Mouse (Mus musculus) retina, embryonic 14.5 days (tissue): ENCODE data around the gene Mpnd.

ENCODE experiments used
- DNase-seq: peaks from one replicate; pipeline ENCODE4 v3.0.0-alpha.2; 2015; ENCODE audit warnings: low spot score

Gene Mpnd

DNA sequence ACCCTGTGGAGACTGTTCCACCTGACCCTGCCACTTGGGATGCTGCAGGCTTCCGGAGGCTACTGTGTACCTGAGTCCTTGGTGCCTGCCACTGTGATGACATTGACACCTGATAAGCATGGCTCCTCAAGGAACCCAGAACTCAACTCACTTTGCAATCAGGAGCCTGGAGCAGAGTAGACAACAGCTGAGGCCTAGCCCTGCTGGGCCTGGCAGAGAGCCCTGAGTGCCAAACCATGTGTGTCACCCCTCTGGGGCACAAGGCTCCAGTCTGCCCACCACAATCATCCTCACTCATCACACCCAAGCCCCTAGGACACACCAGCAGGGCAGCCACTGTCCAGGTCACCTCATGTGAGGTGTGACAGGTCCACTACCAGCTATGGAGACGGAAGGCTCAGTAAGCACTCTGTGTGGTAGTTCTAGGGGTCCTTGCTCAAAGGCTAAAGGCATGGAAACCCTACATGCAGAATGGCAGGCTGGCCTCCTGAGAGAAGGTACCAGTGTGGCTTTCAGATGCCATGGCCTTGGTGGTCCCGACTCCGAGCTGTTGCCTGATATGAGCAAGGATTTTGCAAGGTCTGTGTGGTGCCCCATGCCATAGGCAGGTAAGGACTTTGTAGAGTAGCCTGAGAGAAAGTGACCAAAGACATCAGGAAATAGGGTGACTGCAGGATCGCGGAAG lies 15.0 kb downstream of the Mpnd start:
- no peak for DNase-seq

DNA sequence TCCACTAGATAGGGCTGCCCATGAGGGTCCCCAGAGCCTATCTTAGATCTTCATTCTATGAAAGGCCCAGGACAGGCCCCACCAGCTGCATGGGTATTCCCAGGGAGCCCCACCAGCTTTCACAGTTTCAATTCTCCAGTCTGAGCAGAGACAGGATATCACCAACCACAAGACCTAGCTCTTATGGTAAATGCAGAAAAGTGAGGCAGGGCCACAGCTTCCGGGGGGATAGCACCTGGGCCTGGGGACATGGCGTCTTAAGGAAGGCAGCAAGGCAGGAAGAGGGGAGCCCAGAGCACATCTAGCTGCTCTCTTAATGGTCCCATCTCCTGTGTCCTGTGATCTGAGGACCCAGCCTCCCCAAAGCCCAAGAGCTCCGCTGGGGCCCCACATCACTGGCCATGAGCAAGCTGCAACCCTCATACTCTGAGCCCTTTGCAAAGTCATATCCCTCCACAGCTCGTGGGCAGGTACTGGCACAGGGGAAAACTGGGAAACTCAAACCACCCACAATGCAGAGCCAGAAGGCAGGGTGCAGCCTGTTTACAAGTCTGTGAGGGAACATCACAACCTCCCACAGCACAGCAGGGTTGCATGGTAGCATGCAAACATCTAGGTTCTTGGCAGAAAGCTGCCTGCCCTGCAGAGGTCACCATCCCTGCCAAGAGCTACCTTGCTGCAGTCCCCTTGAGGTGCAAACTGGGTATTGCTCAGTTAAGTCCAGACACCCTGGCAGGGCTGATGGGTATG lies 15.8 kb downstream of the Mpnd start:
- no peak for DNase-seq

- no peak for DNase-seq
These were observed 16.8 kb downstream of the Mpnd start for GRCm38 (mm10) chr17:56022131-56022988.

- no peak for DNase-seq
These were observed 17.4 kb downstream of the Mpnd start for GRCm38 (mm10) chr17:56022989-56023290.

GRCm38 (mm10) chr17:56023386-56023785 lies 17.9 kb downstream of the Mpnd start:
- no peak for DNase-seq

GRCm38 (mm10) chr17:56024476-56024875 lies 19.0 kb downstream of the Mpnd start:
- DNase-seq = no peak

DNA sequence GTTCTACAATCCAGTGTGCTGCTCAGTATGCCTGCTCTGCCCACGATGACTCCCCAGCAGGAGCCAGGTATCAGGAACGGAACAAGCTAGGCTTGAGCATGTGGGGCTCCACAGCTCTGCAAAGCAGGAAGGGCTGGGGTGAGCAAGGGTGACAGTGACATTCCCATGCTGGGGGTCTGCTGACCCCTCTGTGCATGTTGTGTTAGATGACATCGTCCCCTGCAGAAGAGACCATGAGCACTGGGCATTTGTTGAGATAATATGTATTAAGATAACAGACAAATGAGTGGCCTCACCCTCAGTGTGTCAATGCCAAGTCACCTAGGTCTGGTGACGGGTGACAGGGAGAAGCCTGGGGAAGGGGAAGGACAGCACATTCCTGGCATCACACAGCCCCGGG lies 19.4 kb downstream of the Mpnd start:
- no peak for DNase-seq

- DNase-seq = no peak
These were observed 20.8 kb downstream of the Mpnd start for GRCm38 (mm10) chr17:56026303-56026702.

- no peak for DNase-seq
These were observed 21.4 kb downstream of the Mpnd start for GRCm38 (mm10) chr17:56026881-56027280.

DNA sequence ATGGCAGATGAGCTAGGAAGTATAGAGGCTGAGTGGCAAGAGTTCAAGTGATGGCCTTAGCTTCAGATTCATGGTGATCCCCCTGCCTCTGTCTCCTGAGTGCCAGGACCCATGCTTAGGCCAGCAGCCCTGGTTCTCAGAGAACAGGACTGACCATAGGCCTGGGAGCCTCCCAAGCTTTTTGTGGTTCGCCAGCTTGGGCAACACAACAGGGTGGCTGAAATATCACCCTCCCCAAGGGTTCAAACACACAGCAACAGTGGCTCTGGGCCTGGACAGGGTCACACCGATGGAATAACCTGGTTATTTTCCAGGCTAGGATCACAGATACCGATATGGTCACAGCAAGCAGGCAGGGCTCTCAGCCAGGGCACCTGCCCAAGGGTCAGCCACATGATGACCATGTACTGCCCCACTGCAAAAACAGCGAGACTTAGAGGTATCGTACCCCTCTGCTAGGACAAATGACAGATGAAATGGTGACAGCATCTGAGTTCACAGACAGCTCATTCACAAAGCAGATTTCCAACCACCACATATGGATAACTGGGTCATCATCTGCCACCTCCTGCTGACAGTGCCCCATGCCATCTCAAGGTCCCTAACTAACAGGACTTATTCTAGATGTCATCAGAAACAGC lies 22.4 kb downstream of the Mpnd start:
- DNase-seq = no peak

DNA sequence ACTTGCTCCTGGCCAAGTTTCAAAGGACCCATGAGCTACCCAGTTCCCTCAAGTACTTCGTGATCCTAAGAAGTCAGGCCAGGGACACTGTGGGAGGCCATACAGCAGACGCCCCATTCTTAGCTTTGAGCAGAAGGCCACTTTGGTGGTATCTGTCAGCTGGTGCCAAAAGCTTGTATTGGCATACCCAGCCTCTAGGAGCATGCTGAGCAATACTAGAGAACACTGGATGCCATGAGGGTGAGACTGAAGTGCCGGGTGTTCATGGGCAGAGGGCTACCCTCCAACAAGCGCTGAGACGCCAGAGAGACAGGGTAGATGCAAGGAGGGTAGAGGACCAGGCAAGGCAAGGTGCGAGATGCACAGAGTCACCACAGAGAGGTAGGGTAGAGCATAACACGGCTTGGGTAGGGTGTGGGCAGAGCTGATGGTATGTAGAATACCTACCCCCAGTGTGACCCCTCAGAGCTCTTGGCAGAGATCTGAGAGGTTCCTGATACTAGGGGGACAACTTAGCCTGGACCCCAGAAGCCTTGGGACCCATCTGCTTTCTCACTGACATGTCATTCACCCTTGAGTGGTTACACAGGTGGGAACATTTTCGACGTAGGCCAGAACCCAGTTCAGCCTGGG lies 24.8 kb downstream of the Mpnd start:
- DNase-seq = no peak

DNA sequence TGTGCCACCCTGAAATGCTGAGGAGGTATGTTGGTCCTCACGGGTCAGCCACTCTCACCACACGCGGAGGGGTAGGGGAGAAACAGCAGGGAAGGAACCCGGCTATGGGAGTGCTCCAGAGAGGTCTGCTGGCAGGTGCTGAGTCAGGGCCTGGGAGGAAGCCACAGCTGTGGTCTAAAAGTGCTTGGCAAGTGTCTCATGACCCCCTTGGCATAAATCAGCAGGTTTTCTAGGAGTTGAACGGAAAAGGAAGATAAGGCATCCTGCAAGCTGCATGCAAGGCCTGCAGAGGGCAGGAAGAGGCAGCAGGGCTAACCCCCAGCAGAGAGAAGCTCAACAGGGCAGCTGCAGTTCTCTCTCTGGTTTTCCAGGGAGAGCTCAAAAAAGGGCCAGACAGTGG lies 25.4 kb downstream of the Mpnd start:
- DNase-seq = no peak

DNA sequence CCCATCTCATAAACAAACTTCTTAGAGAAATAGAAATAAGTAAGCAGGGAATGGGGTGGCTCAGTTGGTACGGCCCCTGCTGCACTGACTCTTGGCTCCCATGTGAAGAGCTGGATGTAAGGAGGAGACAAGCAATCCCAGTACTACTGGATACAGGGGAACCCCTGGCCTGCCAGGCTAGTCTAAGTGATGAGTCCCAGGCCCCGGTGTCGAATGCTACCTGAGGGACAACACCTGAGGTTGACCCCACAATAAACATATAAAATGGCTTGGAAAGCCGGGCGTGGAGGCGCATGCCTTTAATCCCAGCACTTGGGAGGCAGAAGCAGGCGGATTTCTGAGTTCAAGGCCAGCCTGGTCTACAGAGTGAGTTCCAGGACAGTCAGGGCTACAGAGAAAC lies 25.9 kb downstream of the Mpnd start:
- DNase-seq = no peak

- DNase-seq = no peak
These were observed 26.7 kb downstream of the Mpnd start for GRCm38 (mm10) chr17:56032127-56032733.

DNA sequence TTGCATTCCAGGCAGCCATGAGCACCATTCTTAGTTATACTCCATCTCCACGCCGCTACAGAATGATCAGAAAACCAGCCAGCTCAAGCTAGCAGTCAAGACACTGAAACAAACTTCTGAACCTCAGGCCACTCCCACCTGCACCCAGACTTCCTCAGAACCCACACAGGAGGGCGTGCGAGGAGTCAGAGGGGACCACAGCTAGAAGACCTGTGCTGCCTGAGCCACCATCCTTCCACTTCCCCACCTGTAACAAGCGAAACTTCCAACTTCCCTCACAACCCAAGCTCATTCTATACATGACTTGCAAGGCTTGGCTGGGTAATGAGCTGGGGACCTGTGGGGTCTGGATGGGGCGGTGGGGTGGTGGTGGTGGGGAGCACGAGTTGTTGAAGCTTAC lies 27.3 kb downstream of the Mpnd start:
- no peak for DNase-seq

GRCm38 (mm10) chr17:56034040-56034725 lies 28.7 kb downstream of the Mpnd start:
- no peak for DNase-seq

GRCm38 (mm10) chr17:56034726-56035100 lies 29.2 kb downstream of the Mpnd start:
- no peak for DNase-seq

DNA sequence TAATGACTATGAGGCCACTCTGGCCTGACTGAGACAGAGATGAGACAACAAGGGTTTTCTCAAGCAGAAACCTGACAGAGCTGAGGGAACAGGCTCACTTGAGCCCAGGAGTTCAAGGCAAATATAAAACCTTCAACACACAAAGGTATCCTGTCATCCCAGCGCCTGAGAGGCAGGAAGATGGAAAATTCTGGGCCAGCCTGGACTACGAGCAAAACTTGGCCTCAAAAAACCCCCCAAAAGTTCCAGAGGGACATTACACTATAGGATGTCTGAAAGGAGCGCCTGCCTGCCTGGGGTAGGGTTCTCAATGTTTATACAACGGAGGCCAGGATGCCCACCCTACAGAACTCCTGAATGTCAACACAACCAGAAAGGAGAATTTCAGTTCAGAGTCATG lies 29.7 kb downstream of the Mpnd start:
- no peak for DNase-seq

- peak; percentile 99 for DNase-seq
These were observed 30.8 kb downstream of the Mpnd start, which contains the start of gene Sh3gl1 for GRCm38 (mm10) chr17:56036176-56036900. Gene Sh3gl1, minus strand, starts transcription at chr17:56036635.

GRCm38 (mm10) chr17:56036901-56037287 lies 31.4 kb downstream of the Mpnd start:
- no peak for DNase-seq
